Mouse (Mus musculus): ENCODE results near the gene Cox4i2. TPM values are rescaled to one million over a fixed set of nuclear protein-coding genes. Genes with fewer than 3 reads are reported as not detected.
A peak's percentile ranks its signal among the peaks of the same experiment; 100 is the strongest.

Cox4i2 gene
- total RNA-seq, 4 experiments from 2014 or later: 1.3 to 4.4 (median 2.7) TPM

DNA sequence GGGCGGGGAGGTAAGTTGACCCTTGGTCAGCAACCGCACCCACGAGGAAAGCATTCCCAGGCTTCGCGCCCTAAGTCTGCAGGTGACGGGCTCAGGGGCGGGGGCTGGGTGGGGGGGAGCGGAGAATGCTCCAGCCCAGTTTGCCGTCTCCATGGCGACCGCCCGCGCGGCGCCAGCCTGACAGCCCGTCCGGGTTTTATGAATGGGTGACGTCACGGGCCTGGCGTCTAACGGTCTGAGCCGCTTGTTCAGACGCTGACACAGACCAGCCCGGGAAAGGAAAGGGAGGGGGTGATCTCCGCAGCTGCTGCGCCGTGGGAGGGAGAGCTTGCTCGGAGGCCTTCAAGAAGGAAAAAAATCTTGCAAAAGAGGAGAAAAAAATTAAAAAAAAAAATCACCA lies 19.0 kb upstream of the Cox4i2 start:
- DNase-seq: peak; percentile 96

DNA sequence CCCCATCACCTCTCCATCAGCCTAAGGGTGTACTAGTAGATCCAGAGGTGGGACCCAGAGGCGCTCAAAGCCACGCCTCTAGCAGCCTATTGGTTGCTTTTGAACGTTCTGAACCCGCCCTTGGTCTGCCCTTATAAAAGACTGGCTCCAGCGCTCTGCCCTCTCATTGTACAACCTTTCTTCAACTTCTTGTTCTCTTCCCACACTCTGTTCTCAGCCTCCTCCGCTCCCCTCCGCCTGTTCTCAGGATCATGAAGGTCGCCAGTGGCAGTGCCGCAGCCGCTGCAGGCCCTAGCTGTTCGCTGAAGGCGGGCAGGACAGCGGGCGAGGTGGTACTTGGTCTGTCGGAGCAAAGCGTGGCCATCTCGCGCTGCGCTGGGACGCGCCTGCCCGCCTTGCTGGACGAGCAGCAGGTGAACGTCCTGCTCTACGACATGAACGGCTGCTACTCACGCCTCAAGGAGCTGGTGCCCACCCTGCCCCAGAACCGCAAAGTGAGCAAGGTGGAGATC lies 17.8 kb upstream of the Cox4i2 start, which contains the start of gene Id1:
Gene Id1 (plus strand): TSS at position 162 of the 512 bp plus-strand sequence.
- peak; percentile 89 for DNase-seq

DNA sequence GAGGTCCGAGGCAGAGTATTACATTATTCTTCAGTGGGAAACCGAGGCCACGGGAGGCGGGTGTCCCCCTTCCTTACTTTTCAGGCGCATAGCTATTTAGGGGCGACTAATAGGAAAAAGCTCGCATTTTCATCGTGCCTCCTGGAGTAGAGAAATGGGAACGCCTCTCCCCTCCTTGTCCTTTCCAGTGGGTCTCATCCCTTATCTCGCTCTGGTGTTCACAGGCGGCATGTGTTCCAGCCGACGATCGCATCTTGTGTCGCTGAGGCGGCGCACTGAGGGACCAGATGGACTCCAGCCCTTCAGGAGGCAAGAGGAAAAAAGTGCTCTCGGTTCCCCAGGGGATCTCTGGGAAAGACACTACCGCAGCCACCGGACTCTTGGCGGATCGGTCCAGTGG lies 17.2 kb upstream of the Cox4i2 start:
- peak; percentile 31 for DNase-seq

DNA sequence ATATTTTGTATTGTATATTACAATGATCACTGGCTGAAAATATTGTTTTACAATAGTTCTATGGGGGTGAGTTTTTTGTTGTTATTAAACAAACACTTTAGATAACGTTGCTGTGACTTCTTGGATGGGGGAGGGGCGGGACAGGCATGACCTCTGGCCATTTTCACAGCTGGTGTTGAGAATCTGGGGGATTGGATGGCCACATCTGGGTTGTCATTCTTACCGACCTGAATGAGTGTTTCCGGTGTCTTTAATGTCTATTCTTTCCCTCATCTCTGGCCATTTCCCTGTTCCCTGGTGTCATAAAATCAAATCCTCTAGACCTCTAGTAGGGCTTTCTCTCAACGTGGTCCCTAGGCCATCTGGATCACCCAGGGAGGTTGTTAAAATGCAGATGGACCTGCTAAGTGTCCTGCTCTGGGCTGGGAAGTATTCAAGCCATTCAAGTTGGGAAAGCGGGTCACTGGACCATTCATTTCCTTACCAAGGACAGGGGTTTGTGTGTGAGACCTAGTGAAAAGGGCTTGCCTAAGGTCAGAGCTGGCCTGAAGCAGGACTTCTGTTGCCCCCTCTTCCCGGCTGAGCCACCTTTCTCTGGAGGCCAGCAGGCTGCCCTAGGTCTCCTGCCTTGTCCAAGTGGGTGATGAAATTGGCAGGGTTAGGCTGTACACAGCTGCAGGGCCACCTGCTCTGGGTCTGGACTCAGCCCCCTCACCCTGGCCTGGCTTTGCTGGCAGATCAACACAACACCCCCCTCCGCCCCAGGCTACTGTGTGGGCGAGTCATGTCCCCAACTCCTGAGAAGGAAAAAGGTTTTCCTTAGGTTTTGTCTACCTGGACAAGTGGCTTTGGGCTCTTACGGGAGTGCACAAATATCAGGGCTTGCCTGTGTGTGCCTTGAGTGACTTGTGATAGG lies 16.4 kb upstream of the Cox4i2 start:
- no peak for DNase-seq

DNA sequence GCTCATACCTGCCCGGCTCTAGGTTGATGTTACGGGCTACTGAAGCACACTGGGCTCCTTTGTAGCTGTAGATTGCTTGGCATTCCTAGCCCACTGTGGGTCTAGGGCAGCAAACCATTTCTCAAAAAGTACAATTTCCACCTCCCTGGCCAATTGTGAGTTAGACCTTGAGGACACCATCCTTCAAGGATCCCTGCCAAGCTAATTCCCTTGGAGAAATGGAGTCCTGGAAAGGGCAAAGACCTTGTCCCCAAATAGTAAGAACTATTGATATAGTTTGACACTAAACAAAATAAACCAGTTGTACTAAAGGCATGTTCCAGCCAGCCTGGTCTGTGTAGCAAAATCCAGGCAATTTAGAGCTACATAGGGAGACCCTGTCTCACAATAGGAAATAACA lies 15.6 kb upstream of the Cox4i2 start:
- no peak for DNase-seq

DNA sequence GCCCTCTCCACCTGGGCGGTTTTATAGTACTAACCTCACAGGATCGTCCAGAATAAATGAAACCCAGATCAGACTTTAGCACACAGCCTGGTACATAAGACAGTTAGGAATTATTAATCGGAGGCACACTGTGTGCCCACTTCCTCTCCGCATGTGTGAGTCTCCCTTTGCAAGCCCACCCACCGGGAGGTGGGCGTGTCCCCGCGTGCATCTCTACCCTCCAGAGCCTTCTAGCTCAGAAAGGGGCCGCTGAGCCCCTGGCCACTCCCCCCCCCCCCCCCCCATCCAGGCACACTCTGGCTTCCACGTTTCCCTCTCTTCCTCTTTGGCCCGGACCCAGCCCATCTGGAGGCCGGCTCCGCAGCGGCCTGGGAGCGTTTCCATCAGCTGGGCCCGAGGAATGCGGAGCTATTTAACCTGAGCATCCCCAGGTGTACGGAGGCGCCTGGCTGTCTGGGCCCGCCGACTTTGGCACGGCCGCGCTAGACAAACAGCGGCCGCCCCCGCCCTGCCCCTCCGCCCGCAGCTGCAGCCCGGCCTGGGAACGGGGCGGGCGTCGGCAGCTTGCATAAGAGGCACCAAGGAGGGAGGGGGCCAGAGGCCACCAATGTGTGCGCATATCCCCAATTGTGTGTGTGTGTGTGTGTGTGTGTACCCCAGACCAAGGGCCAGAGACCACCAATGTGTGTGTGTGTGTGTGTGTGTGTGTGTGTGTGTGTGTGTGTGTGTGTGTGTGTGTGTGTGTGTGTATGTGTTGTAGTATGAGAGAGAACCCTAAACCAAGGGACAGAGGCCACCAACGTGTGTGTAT lies 14.7 kb upstream of the Cox4i2 start:
- peak; percentile 53 for DNase-seq

DNA sequence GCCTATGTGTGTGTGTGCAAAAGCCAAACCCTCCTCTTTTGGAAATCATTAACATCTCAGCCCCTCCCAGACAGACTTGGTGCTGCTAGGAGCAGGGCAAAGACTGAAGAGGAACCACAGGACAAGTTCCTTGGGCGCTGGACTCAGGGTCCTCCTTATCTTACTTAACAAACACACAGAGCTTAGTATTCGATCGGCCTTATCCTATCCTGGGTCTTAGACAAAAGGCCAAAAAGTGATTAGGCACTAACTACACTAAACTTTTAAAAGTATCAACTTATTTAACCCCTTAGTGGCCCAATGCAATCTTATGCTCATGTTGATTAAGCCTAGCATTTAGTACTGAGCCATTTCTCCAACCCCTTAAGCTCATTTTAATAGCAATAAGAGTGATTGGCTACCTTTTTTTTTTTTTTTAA lies 14.1 kb upstream of the Cox4i2 start:
- DNase-seq: no peak

DNA sequence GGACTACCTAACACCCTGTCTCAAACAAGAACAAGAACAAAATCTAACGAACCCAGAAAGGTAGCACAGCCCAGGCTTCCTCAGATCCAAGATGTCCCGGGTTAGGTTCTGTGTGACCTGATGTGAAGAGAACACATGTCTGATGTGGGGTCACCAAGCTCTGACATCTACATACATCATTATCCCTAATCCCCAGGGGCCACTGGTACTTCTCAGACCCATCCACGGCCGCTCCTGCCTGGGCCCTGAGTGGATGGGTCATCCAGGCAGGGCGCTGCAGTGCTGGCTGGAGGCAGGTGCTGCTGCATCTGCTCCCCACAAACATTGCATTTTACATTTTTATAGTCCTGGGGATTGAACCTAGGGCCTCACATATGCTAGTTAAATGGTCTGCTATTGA lies 13.5 kb upstream of the Cox4i2 start:
- no peak for DNase-seq

DNA sequence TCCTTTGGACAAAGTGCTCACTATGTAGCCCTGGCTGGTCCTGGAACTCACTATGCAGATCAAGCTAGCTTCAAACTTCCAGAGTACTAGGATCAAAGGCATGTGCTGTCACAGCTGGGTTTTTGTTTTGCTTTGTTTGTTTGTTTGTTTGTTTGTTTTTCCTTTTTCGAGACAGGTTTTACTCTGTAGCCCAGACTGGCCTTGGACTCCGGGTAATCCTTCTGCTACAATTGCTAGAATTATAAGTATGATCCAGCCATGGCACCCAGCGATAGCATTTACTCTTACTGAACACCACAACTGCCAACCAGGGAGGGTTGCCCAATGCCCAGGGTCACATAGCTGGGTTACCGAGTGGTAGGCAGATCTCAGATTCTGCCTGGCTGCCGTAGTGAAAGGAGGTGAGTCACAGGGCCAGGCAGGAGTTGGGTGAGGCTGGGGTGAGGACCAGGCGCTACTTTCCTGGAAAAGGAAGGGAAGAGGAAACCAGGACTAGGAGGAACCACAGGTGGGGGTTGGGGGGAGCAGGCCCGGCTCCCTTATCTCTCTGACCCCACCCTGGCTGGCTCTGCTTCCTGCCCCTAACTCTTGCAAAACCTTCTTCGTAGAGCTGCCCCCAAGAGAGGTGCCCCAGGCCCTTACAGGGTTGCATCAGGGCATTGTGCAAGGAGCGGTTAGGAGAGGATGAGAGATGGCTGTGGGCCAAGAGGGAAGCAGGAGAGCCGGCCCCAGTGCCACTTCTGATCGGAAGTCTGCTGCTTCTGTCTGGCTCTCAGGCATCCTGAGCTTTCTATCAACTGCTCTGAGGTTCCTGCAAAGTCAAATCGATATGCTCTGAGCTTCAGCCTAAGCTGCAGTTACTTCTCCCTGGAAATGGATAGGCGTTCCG lies 12.6 kb upstream of the Cox4i2 start:
- DNase-seq: peak; percentile 83

DNA sequence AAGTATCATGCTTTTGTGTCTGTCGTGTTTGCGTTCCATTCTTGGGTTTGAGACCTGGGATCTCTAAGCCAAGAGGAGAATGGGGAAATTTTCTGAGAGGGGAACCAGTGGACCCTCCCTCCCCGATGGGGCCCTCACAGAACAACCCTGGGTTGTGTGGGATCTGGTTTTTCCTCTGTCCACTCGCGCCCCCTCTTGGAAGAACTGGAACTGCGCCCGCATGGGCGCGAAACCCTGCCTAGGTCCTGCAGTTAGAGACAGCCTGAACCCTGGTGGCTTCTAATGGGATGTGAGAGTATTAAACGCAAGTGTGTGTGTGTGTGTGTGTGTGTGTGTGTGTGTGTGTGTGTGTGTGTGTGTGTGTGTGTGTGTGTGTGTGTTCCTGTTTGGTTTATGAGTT lies 11.5 kb upstream of the Cox4i2 start:
- peak; percentile 58 for DNase-seq

DNA sequence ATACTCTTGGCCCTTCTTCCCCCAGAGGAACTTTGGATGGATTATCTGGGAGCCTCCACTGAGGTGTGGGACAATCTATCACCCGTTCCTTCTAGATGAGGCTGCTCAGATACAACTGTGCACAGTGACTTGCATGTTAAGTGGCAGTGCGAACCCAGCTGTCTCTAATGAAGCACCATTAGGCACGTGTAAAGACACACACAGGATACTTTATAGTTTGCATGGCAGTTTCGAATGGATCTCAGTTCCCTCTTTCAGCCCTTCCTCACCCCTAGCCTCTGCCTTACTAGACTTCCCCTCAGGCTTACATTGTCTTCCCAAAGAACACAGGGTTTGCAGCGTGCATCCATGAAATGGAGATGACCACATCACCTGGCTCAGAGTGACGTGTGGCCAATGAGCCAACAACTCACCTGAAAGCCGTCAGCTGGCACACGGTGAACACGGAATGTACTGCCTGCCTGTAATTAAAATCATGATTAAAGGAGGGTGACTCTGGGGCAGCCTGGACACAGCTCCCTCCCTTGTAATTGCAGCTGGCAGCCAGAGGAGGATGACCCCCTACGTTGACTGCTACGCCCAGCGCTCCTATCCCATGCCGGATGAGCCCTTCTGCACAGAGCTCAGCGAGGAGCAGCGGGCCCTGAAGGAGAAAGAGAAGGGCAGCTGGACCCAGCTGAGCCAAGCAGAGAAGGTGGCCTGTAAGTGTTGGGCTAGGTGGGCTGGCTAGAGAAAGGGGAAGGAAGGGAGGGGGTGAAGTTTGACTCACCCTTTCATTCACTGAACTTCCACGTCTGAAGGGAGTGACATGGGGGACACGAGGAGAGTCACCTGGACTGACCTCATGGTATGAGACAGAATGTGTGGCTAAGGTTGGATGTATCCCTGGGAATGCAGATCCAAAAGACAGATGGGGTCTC lies 2.8 kb downstream of the Cox4i2 start:
- DNase-seq: no peak

DNA sequence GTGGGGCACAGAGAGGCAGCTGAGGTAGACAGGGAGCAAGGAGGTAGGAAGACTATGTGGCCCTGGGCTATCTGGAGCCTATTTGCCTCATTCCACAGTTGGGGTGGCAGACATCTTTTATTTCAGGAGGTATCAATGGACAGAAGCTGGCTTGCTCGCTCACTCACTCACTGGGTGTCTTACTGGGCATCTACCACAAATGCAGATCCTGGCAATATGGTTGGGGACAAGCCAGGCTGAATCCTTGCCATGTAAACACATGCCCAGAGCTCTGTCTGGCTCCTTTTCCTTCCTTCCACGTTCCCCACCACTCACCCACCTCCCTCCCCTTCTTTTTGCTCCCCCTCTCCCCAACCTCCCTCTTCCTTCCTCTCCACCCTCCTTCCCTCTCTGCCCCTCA lies 3.5 kb downstream of the Cox4i2 start:
- DNase-seq: no peak

DNA sequence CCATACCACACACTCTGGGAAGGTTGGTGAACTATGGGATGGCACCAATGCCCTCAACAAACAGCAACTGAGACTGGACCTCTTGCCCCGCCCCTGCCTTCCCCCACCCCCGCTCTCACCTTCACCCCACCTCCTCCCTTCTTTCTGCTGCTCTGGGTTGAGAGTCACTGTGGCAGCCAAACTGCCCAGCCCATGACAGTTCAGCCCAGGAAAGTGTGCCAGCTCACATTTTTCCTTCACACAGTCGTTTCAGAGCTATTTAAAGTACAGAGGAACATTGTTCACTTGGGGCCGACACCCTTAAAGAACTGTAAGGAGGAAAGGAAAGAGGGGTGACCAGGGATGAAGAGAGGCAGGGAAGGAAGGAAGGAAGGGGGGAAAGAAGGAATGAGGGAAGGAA lies 4.4 kb downstream of the Cox4i2 start:
- DNase-seq: no peak

DNA sequence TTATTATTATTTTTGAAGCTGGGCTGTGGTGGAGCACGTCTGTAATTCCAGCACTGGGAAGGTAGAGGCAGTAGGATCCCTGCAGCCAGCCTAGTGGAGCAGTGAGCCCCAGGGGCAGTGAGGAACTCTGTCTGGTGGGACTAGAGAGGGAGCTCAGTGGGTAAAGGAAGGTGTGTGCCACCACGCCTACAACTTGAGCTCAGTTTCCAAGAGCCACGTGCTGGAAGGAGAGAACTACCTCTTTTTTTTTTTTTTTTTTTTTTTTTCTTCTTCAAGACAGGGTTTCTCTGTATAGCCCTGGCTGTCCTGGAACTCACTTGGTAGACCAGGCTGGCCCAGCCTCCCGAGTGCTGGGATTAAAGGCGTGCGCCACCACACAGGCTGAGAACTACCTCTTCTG lies 9.3 kb downstream of the Cox4i2 start:
- DNase-seq: no peak

DNA sequence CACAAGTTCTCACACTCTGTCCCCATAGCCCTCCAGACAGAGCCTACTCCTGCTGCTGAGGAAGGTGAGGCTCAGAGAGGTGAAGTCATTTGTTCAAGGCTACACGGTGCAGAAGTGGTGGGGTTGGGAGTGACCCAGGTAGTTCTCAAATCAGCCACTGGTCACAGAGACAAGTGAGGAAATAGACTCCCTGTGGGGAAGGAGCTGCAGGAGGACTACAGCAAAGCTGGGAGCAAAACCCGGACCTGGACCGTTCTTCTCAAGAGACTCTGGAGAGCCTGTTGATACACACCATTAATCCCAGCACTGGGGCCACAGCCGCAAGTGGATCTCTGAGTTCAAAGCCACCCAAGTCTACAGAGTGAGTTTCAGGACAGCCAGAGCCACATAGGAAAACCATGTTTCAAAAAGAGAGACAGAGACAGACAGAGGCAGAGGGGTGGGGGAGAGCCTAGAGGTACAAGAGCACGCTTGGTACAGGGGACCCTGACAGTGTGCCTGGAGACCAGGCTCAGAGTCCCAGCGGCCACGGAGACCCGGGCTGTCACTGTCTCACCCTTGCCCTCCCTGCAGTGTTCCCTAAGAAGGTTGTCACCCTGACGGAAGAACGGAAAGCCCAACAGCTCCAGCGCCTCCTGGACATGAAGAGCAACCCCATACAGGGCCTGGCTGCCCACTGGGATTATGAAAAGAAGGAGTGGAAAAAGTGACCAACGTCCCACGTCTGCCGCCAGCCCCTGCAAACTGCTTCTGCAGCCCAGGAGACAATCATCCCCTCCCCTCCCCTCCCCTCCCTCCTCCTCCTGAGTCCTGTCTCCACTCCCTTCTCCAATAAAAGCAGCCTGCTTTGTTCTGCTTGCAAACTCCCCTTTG lies 10.4 kb downstream of the Cox4i2 start:
- no peak for DNase-seq

DNA sequence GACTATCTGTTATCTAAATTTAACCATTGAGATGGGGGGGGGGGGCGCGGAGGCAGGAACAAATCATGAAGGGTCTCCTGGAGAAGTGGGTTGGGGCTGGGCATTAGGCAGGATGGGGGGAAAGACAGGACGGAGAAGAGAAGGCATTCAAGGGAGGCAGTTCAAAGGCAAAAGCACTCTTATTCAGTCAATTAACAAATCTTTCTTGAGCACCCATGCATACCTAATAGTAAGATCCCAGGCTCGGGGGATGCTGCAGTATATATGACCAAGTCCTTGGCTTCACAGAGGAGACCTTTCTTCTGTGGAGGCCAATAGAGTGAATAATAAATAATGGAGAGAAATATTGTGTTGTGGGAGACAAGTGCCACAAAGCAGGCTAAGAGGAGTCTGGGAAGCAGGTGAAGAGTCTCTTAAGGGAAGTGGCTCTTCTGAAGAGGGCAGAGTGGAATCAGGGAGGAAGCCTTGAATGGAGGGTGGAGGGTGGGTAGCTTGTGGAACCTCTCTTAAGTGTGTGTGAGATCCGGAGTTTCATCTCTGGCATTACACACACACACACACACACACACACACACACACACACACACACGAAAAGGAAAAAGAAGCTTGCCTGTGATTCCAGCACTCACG lies 11.2 kb downstream of the Cox4i2 start:
- DNase-seq: no peak

DNA sequence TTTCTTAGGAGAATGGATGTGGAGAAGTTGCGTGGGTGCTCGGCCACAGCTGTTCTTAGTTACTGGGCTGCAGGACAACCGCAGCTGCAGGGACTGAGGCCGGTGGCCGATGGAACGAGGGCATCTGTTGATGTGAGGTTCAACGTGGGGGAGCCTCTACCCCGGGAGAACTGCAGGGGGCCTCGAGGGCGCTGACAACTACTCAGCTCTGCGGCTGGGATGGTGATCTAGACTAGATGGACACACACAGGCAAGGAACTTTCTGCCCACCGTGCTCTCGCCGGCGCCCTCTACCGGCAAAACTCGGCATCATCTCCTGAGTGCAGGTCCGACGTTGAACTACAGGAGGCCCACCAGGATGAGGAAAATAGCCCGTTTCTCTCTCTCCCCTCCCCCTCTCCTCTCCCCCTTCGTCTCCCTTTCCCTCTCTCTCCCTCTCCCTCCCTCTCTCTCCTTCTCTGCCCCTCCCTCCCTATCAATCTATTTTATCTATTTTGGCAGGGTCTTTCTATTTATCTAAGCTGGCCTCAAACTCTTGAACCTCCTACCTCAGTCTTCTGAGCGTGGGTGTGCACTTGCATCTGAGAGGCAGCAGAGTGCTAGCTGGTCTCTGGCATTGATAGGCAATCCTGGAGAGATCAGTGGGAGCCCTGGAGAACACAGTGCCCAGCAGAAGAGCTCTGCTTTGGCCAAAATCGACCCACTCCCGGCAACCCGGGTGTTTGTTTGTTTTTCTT lies 12.6 kb downstream of the Cox4i2 start:
- DNase-seq: peak; percentile 79

DNA sequence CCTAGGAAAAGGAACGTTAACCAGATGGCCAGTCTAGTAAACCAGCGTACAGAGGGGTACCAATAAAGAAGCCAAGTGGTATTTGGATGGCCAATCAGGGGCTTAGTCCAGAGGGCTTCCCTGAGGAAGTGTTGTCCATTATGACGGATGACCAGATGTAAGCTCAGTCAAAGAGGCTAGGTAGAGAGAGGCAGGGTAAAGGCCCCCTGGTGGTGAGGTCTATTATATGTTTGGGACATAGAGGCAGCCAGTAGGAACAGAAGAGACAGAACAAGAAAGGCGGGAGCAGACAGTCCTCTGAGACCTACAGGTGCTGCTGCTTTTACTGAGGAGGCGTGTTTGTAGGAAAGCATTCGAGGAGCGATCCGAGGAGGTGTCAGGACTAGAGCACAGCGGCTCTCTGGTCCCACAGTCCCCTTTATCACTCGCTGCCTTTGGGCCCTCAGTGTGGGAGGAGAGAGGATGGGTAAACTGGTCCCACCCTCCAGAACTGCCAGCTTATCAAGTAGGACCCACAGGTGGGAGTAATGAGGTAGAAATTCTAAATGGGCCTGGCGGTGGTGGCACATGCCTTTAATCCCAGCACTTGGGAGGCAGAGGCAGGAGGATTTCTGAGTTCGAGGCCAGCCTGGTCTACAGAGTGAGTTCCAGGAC lies 13.8 kb downstream of the Cox4i2 start:
- DNase-seq: peak; percentile 29

Measured in adrenal gland, adult 8-10 months (tissue).